Mouse (Mus musculus) retina, embryonic 14.5 days (tissue): Measurements from ENCODE around the gene Gsdmc4.
"Not testable (repeated sequence)": the region's sequence is repeated elsewhere in the genome, so short reads cannot be mapped to it uniquely, and the experiment has no call there.

Experiments used
- DNase-seq: peaks from one replicate; pipeline ENCODE4 v3.0.0-alpha.2; 2015; ENCODE audit warnings: low spot score

Gene Gsdmc4

GRCm38 (mm10) chr15:63912197-63912596, at the start of gene Gsdmc4:
Gene Gsdmc4 (minus strand): TSS chr15:63912297.
- DNase-seq, result not testable (repeated sequence)

GRCm38 (mm10) chr15:63960542-63960941, 48.4 kb upstream of the Gsdmc4 start:
- DNase-seq, result no peak

- DNase-seq, result no peak
These were observed 45.5 kb upstream of the Gsdmc4 start for GRCm38 (mm10) chr15:63957553-63957952.

GRCm38 (mm10) chr15:63953256-63953655, 41.2 kb upstream of the Gsdmc4 start:
- DNase-seq, result no peak

GRCm38 (mm10) chr15:63941221-63941620, 29.1 kb upstream of the Gsdmc4 start:
- DNase-seq, result peak; percentile 63

- DNase-seq, result no peak
These were observed 20.6 kb upstream of the Gsdmc4 start for GRCm38 (mm10) chr15:63932656-63933055.

GRCm38 (mm10) chr15:63931404-63931803, 19.3 kb upstream of the Gsdmc4 start:
- no peak for DNase-seq

GRCm38 (mm10) chr15:63930107-63931041, 18.3 kb upstream of the Gsdmc4 start:
- DNase-seq, result no peak

- DNase-seq, result no peak
These were observed 14.1 kb upstream of the Gsdmc4 start for GRCm38 (mm10) chr15:63926201-63926600.

- no peak for DNase-seq
These were observed 12.4 kb upstream of the Gsdmc4 start for GRCm38 (mm10) chr15:63924484-63924883.

- not testable (repeated sequence) for DNase-seq
These were observed 9.5 kb upstream of the Gsdmc4 start for GRCm38 (mm10) chr15:63921618-63922017.

GRCm38 (mm10) chr15:63919728-63920127, 7.6 kb upstream of the Gsdmc4 start:
- not testable (repeated sequence) for DNase-seq

GRCm38 (mm10) chr15:63916584-63916983, 4.5 kb upstream of the Gsdmc4 start:
- DNase-seq, result not testable (repeated sequence)

- not testable (repeated sequence) for DNase-seq
These were observed 2.2 kb downstream of the Gsdmc4 start for GRCm38 (mm10) chr15:63909896-63910295.

- DNase-seq, result peak; percentile 65
These were observed 16.3 kb downstream of the Gsdmc4 start for GRCm38 (mm10) chr15:63895560-63896353.

- DNase-seq, result not testable (repeated sequence)
These were observed 23.7 kb downstream of the Gsdmc4 start for GRCm38 (mm10) chr15:63888440-63888839.

GRCm38 (mm10) chr15:63887949-63888348, 24.1 kb downstream of the Gsdmc4 start:
- DNase-seq, result not testable (repeated sequence)

GRCm38 (mm10) chr15:63878458-63878857, 33.6 kb downstream of the Gsdmc4 start, which contains the start of gene Gsdmc3:
Gene Gsdmc3 (minus strand): TSS chr15:63878558.
- DNase-seq, result not testable (repeated sequence)

GRCm38 (mm10) chr15:63876160-63876559, 35.9 kb downstream of the Gsdmc4 start:
- DNase-seq, result not testable (repeated sequence)

- peak; percentile 49 for DNase-seq
These were observed 50.1 kb downstream of the Gsdmc4 start for GRCm38 (mm10) chr15:63861965-63862364.
